Mouse (Mus musculus) liver, embryonic 18 days (tissue): ENCODE results near the gene Ctsr. TPM values are rescaled to one million over a fixed set of nuclear protein-coding genes. Genes with fewer than 3 reads are reported as not detected.

Experiments used
- polyA plus RNA-seq: library from polyadenylated mRNA; depleted of rRNA; stranded (reverse); fragments of >200 nt; gene quantifications from 2 replicates; pipeline ENCODE4 v1.2.3, GENCODE M21; 2012; rRNA removed

Gene Ctsr
- polyA plus RNA-seq: not detected in 2 replicates

GRCm38 (mm10) chr13:61164156-61164555, at the start of gene Ctsr:
Gene Ctsr (minus strand): TSS chr13:61164256.

GRCm38 (mm10) chr13:61203310-61203709, 39.3 kb upstream of the Ctsr start, which contains the start of gene Cts6:
Gene Cts6 (minus strand): TSS chr13:61203410.

Other genes with a start within 250 kb of the Ctsr start
- gene Gm49393, start 228.7 kb downstream of the Ctsr start, polyA plus RNA-seq: 0.19 TPM in 1 of 2 replicates, not detected in the other
- gene Gm49391, start 227.7 kb downstream of the Ctsr start, polyA plus RNA-seq: 6.8 and 8.7 TPM in 2 replicates
- gene Ctla2a, start 227.6 kb downstream of the Ctsr start, polyA plus RNA-seq: 20.2 TPM in 2 replicates
- gene Tpbpa, start 222.3 kb downstream of the Ctsr start, polyA plus RNA-seq: 0.02 and 0.08 TPM in 2 replicates
- 0.05 and 0.06 TPM in 2 replicates for gene Ctsj, start 158.3 kb downstream of the Ctsr start, polyA plus RNA-seq
- not detected in 2 replicates for gene Ctsq, start 123.6 kb downstream of the Ctsr start, polyA plus RNA-seq
- gene Cts6, start 39.2 kb upstream of the Ctsr start, polyA plus RNA-seq: not detected in 2 replicates
- not detected in 2 replicates for gene Cts8, start 91.1 kb upstream of the Ctsr start, polyA plus RNA-seq
- gene Gm49398, start 124.6 kb upstream of the Ctsr start, polyA plus RNA-seq: not detected in 2 replicates
- gene Cts7, start 193.9 kb upstream of the Ctsr start, polyA plus RNA-seq: not detected in 2 replicates